17 mouse cellular contexts compared by ENCODE assay signal in genomic region chr13:47797859-47798258, GRCm38 (mm10).
DNase-seq lines count a peak whose midpoint lies in the region; ATAC-seq and TF ChIP-seq lines count a peak whose summit lies in the region.
"Had no signal": no experiment of that assay in that cellular context is flagged by ENCODE, and none has a peak within 500 bp of the region (broad histone marks: within the 10 kb centered on the region; RNA-seq: fewer than 3 reads in every experiment).

No protein-coding gene starts in this region.

- no peak overlapping the region for H3K27ac ChIP-seq in embryonic facial prominence, embryonic 14.5 days (replicated peaks; ENCODE audit: low read depth, low read length)
- H3K27ac ChIP-seq in embryonic facial prominence, embryonic 10.5 days (replicated peaks) = no peak overlapping the region
- no peak overlapping the region for H3K27ac ChIP-seq in lung, postnatal 0 days (ENCODE audit: low read length)
- H3K27ac ChIP-seq: heart, adult 2 months; hindbrain, embryonic 12.5 days; kidney, postnatal 0 days; left cerebral cortex, adult 2 months; limb, embryonic 15.5 days had no signal

- TF ChIP-seq EP300 in lung, postnatal 0 days (IDR thresholded peaks at IDR 0.05) = no peak

- no peak overlapping the region for H3K4me2 ChIP-seq in embryonic facial prominence, embryonic 14.5 days (ENCODE audit: low read depth, low read length)
- H3K4me2 ChIP-seq in lung, postnatal 0 days (replicated peaks; ENCODE audit: low read depth, low read length) = no peak overlapping the region
- H3K4me2 ChIP-seq: hindbrain, embryonic 12.5 days; limb, embryonic 15.5 days; midbrain, embryonic 11.5 days had no signal

- no peak for TF ChIP-seq POLR2A in lung, adult 2 months (IDR thresholded peaks at IDR 0.05; ENCODE audit: borderline replicate concordance, extremely low read depth, low read depth, low read length)

- ATAC-seq in embryonic facial prominence, embryonic 14.5 days (ENCODE audit: low read depth) = no peak
- peak; percentile 80 for ATAC-seq in lung, postnatal 0 days
- ATAC-seq: activated CD4-positive, CD25-positive, alpha-beta regulatory T cell, adult 4 months; liver, postnatal 0 days had no signal

- H3K9ac ChIP-seq in embryonic facial prominence, embryonic 14.5 days (ENCODE audit: low read depth, low read length) = no peak overlapping the region
- no peak overlapping the region for H3K9ac ChIP-seq in lung, postnatal 0 days (replicated peaks; ENCODE audit: low read depth)
- H3K9ac ChIP-seq: hindbrain, embryonic 12.5 days; limb, embryonic 15.5 days; liver, postnatal 0 days had no signal

- 67% methylated on average over 4 of the region's 4 CpGs for WGBS in embryonic facial prominence, embryonic 14.5 days
- WGBS in embryonic facial prominence, embryonic 10.5 days = 82% methylated on average over 4 of the region's 4 CpGs
- WGBS in lung, postnatal 0 days = 44% methylated on average over 4 of the region's 4 CpGs
- 60% methylated on average over 4 of the region's 4 CpGs for WGBS in lung, adult 2 months

- no peaks in the 10 kb centered on the region for H3K4me1 ChIP-seq in embryonic facial prominence, embryonic 14.5 days (ENCODE audit: control insufficient read depth, insufficient read depth, low read length)
- H3K4me1 ChIP-seq in embryonic facial prominence, embryonic 10.5 days = no peaks in the 10 kb centered on the region
- H3K4me1 ChIP-seq in lung, postnatal 0 days (ENCODE audit: insufficient read depth, low read depth, low read length) = no peaks in the 10 kb centered on the region
- no peaks in the 10 kb centered on the region for H3K4me1 ChIP-seq in lung, adult 2 months (ENCODE audit: control insufficient read depth, insufficient read depth, low read length)
- H3K4me1 ChIP-seq: hindbrain, embryonic 12.5 days had no signal

- no peaks in the 10 kb centered on the region for H3K9me3 ChIP-seq in embryonic facial prominence, embryonic 14.5 days (ENCODE audit: control insufficient read depth, low read length)
- H3K9me3 ChIP-seq in embryonic facial prominence, embryonic 10.5 days = no peaks in the 10 kb centered on the region
- H3K9me3 ChIP-seq in lung, postnatal 0 days (ENCODE audit: low read length) = no peaks in the 10 kb centered on the region
- H3K9me3 ChIP-seq: hindbrain, embryonic 12.5 days; limb, embryonic 15.5 days had no signal

- peak; percentile 53 for DNase-seq in embryonic facial prominence, embryonic 14.5 days (ENCODE audit: low spot score)
- no peak for DNase-seq in embryonic facial prominence, embryonic 10.5 days (ENCODE audit: low spot score)
- peak; percentile 66 for DNase-seq in lung, postnatal 0 days (ENCODE audit: low spot score)
- DNase-seq in lung, adult 2 months = no peak
- peak; percentile 24 for DNase-seq in gastrocnemius, postnatal 10 days
- DNase-seq in heart, postnatal 4 days = peak; percentile 23
- DNase-seq in spleen, postnatal 14 days (ENCODE audit: low spot score in 2 of 2) = no peak
- DNase-seq in kidney, adult 11 months = no peak
- DNase-seq: cerebellum, postnatal 14 days; liver, postnatal 0 days had no signal

- H3K27me3 ChIP-seq in embryonic facial prominence, embryonic 14.5 days (replicated peaks; ENCODE audit: control insufficient read depth, insufficient read depth, low read length) = no peaks in the 10 kb centered on the region
- no peaks in the 10 kb centered on the region for H3K27me3 ChIP-seq in embryonic facial prominence, embryonic 10.5 days (replicated peaks; ENCODE audit: low read depth, poor library complexity, severe bottlenecking)
- no peaks in the 10 kb centered on the region for H3K27me3 ChIP-seq in lung, postnatal 0 days (replicated peaks; ENCODE audit: insufficient read depth, low read length)
- H3K27me3 ChIP-seq: hindbrain, embryonic 12.5 days; limb, embryonic 15.5 days had no signal

- no peaks in the 10 kb centered on the region for H3K36me3 ChIP-seq in embryonic facial prominence, embryonic 14.5 days (ENCODE audit: control insufficient read depth, insufficient read depth, low read length)
- H3K36me3 ChIP-seq in embryonic facial prominence, embryonic 10.5 days (replicated peaks) = no peaks in the 10 kb centered on the region
- H3K36me3 ChIP-seq in lung, postnatal 0 days (ENCODE audit: insufficient read depth, low read length) = no peaks in the 10 kb centered on the region
- H3K36me3 ChIP-seq: hindbrain, embryonic 12.5 days; limb, embryonic 15.5 days had no signal

- no peak overlapping the region for H3K4me3 ChIP-seq in embryonic facial prominence, embryonic 14.5 days (ENCODE audit: low read depth, low read length)
- H3K4me3 ChIP-seq in embryonic facial prominence, embryonic 10.5 days = no peak overlapping the region
- no peak overlapping the region for H3K4me3 ChIP-seq in lung, postnatal 0 days (ENCODE audit: low read depth, low read length)
- H3K4me3 ChIP-seq in lung, adult 2 months (replicated peaks; ENCODE audit: extremely low read depth, low read depth, low read length) = no peak overlapping the region
- H3K4me3 ChIP-seq: heart, adult 2 months; hindbrain, embryonic 12.5 days; left cerebral cortex, adult 2 months; limb, embryonic 15.5 days had no signal

- TF ChIP-seq CTCF in lung, postnatal 0 days (IDR thresholded peaks at IDR 0.05) = no peak
- TF ChIP-seq CTCF in lung, adult 2 months (IDR thresholded peaks at IDR 0.05; ENCODE audit: insufficient read depth, low read length) = no peak

Comparison
In these comparisons a context has a peak if more than half of its experiments do, and no peak if none do; other contexts are left out.
1. DNase-seq: peak in embryonic facial prominence, embryonic 14.5 days (single experiment), lung, postnatal 0 days (single experiment), gastrocnemius, postnatal 10 days (single experiment) and heart, postnatal 4 days (single experiment); none in embryonic facial prominence, embryonic 10.5 days (single experiment), lung, adult 2 months (single experiment), spleen, postnatal 14 days (0 of 2) and kidney, adult 11 months (single experiment).